Mouse (Mus musculus): ENCODE results near the gene Ttc30a2. TPM values are rescaled to one million over a fixed set of nuclear protein-coding genes. Genes with fewer than 3 reads are reported as not detected.

Ttc30a2 gene
- polyA plus RNA-seq, 1 experiment: not detected

- Histone ChIP-seq H3K27me3 (ENCODE audit: control insufficient read depth) (no peaks in the 10 kb centered on the region), H3K4me1 (ENCODE audit: control insufficient read depth) (no peaks in the 10 kb centered on the region; the same call in 1 of the 2 replicates), H3K9me3 (ENCODE audit: control insufficient read depth, low read length) (no peaks in the 10 kb centered on the region), H3K4me3 (replicated peaks) (no peak overlapping the region), H3K36me3 (ENCODE audit: control insufficient read depth) (no peaks in the 10 kb centered on the region)
- TF ChIP-seq GATA1 (IDR thresholded peaks at IDR 0.05; ENCODE audit: low read length) (no peak), TAL1 (IDR thresholded peaks at IDR 0.05; ENCODE audit: low read length) (no peak)
Measured at GRCm38 (mm10) chr2:75997726-75998125, 19.8 kb upstream of the Ttc30a2 start.

GRCm38 (mm10) chr2:75994841-75995240, 16.9 kb upstream of the Ttc30a2 start:
- Histone ChIP-seq H3K4me1 (ENCODE audit: control insufficient read depth) (no peaks in the 10 kb centered on the region), H3K9me3 (ENCODE audit: control insufficient read depth, low read length) (no peaks in the 10 kb centered on the region), H3K36me3 (ENCODE audit: control insufficient read depth) (no peaks in the 10 kb centered on the region), H3K4me3 (replicated peaks) (no peak overlapping the region), H3K27me3 (ENCODE audit: control insufficient read depth) (no peaks in the 10 kb centered on the region)
- TF ChIP-seq TAL1 (IDR thresholded peaks at IDR 0.05; ENCODE audit: low read length) (no peak), GATA1 (IDR thresholded peaks at IDR 0.05; ENCODE audit: low read length) (no peak)

GRCm38 (mm10) chr2:75991581-75992205, 13.7 kb upstream of the Ttc30a2 start:
- Histone ChIP-seq H3K9me3 (ENCODE audit: control insufficient read depth, low read length) (no peaks in the 10 kb centered on the region), H3K27me3 (ENCODE audit: control insufficient read depth) (no peaks in the 10 kb centered on the region), H3K4me1 (ENCODE audit: control insufficient read depth) (no peaks in the 10 kb centered on the region), H3K4me3 (replicated peaks) (no peak overlapping the region), H3K36me3 (ENCODE audit: control insufficient read depth) (no peaks in the 10 kb centered on the region)
- TF ChIP-seq GATA1 (IDR thresholded peaks at IDR 0.05; ENCODE audit: low read length) (no peak), TAL1 (IDR thresholded peaks at IDR 0.05; ENCODE audit: low read length) (no peak)

GRCm38 (mm10) chr2:75990885-75991539, 13.0 kb upstream of the Ttc30a2 start:
- no peaks in the 10 kb centered on the region for H3K36me3 ChIP-seq (ENCODE audit: control insufficient read depth)
- no peak overlapping the region for H3K4me3 ChIP-seq (replicated peaks)
- no peaks in the 10 kb centered on the region for H3K9me3 ChIP-seq (ENCODE audit: control insufficient read depth, low read length)
- H3K4me1 ChIP-seq (ENCODE audit: control insufficient read depth): no peaks in the 10 kb centered on the region
- TF ChIP-seq GATA1 (IDR thresholded peaks at IDR 0.05; ENCODE audit: low read length) (no peak), TAL1 (IDR thresholded peaks at IDR 0.05; ENCODE audit: low read length) (no peak)
- H3K27me3 ChIP-seq (ENCODE audit: control insufficient read depth): no peaks in the 10 kb centered on the region

GRCm38 (mm10) chr2:75989694-75990093, 11.7 kb upstream of the Ttc30a2 start:
- Histone ChIP-seq H3K9me3 (ENCODE audit: control insufficient read depth, low read length) (no peaks in the 10 kb centered on the region), H3K4me1 (ENCODE audit: control insufficient read depth) (no peaks in the 10 kb centered on the region), H3K27me3 (ENCODE audit: control insufficient read depth) (no peaks in the 10 kb centered on the region), H3K36me3 (ENCODE audit: control insufficient read depth) (no peaks in the 10 kb centered on the region), H3K4me3 (replicated peaks) (no peak overlapping the region)
- TF ChIP-seq GATA1 (IDR thresholded peaks at IDR 0.05; ENCODE audit: low read length): no peak
- TF ChIP-seq TAL1 (IDR thresholded peaks at IDR 0.05; ENCODE audit: low read length): no peak

- TF ChIP-seq TAL1 (IDR thresholded peaks at IDR 0.05; ENCODE audit: low read length): no peak
- no peak for TF ChIP-seq GATA1 (IDR thresholded peaks at IDR 0.05; ENCODE audit: low read length)
- no peaks in the 10 kb centered on the region for H3K9me3 ChIP-seq (ENCODE audit: control insufficient read depth, low read length)
- no peaks in the 10 kb centered on the region for H3K4me1 ChIP-seq (ENCODE audit: control insufficient read depth)
- no peaks in the 10 kb centered on the region for H3K27me3 ChIP-seq (ENCODE audit: control insufficient read depth)
- H3K4me3 ChIP-seq (replicated peaks): no peak overlapping the region
- H3K36me3 ChIP-seq (ENCODE audit: control insufficient read depth): no peaks in the 10 kb centered on the region
Measured at GRCm38 (mm10) chr2:75988779-75989363, 10.9 kb upstream of the Ttc30a2 start.

- no peaks in the 10 kb centered on the region for H3K4me1 ChIP-seq (ENCODE audit: control insufficient read depth)
- no peaks in the 10 kb centered on the region for H3K36me3 ChIP-seq (ENCODE audit: control insufficient read depth)
- H3K9me3 ChIP-seq (ENCODE audit: control insufficient read depth, low read length): no peaks in the 10 kb centered on the region
- no peaks in the 10 kb centered on the region for H3K27me3 ChIP-seq (ENCODE audit: control insufficient read depth)
- TF ChIP-seq TAL1 (IDR thresholded peaks at IDR 0.05; ENCODE audit: low read length): no peak
- TF ChIP-seq GATA1 (IDR thresholded peaks at IDR 0.05; ENCODE audit: low read length): no peak
- no peak overlapping the region for H3K4me3 ChIP-seq (replicated peaks)
Measured at GRCm38 (mm10) chr2:75988378-75988777, 10.4 kb upstream of the Ttc30a2 start.

GRCm38 (mm10) chr2:75987739-75988138, 9.8 kb upstream of the Ttc30a2 start:
- no peaks in the 10 kb centered on the region for H3K27me3 ChIP-seq (ENCODE audit: control insufficient read depth)
- no peaks in the 10 kb centered on the region for H3K9me3 ChIP-seq (ENCODE audit: control insufficient read depth, low read length)
- no peaks in the 10 kb centered on the region for H3K36me3 ChIP-seq (ENCODE audit: control insufficient read depth)
- H3K4me1 ChIP-seq (ENCODE audit: control insufficient read depth): no peaks in the 10 kb centered on the region
- no peak for TF ChIP-seq TAL1 (IDR thresholded peaks at IDR 0.05; ENCODE audit: low read length)
- no peak for TF ChIP-seq GATA1 (IDR thresholded peaks at IDR 0.05; ENCODE audit: low read length)
- H3K4me3 ChIP-seq (replicated peaks): no peak overlapping the region

- H3K9me3 ChIP-seq (ENCODE audit: control insufficient read depth, low read length): 0 out of 2 replicates have a peak, but pooled peaks cover 2% of the 10 kb centered on the region
- no peak overlapping the region for H3K4me3 ChIP-seq (replicated peaks)
- H3K4me1 ChIP-seq (ENCODE audit: control insufficient read depth): peaks cover 5% of the 10 kb centered on the region
- H3K27me3 ChIP-seq (ENCODE audit: control insufficient read depth): no peaks in the 10 kb centered on the region
- H3K36me3 ChIP-seq (ENCODE audit: control insufficient read depth): no peaks in the 10 kb centered on the region
- TF ChIP-seq GATA1 (IDR thresholded peaks at IDR 0.05; ENCODE audit: low read length) (no peak), TAL1 (IDR thresholded peaks at IDR 0.05; ENCODE audit: low read length) (no peak)
Measured at GRCm38 (mm10) chr2:75985124-75985523, 7.2 kb upstream of the Ttc30a2 start.
